Mouse (Mus musculus) E14TG2a.4 (cell line): ENCODE measurements at regions not wholly inside any gene's neighbourhood (a gene's known extent, or its start where the extent isn't known, plus 50 kb on each side); places are given as distances from the start of the nearest gene placed in this dataset.

ENCODE experiments used
- CTCF ChIP-seq: conservative IDR thresholded peaks from 2 replicates; pipeline ENCODE4 v1.5.1; 2014; ENCODE audit warnings: low read length
- NANOG ChIP-seq: IDR thresholded peaks from 2 replicates; pipeline ENCODE4 v1.6.1; 2014; ENCODE audit warnings: borderline replicate concordance, low read length, mixed read lengths

DNA sequence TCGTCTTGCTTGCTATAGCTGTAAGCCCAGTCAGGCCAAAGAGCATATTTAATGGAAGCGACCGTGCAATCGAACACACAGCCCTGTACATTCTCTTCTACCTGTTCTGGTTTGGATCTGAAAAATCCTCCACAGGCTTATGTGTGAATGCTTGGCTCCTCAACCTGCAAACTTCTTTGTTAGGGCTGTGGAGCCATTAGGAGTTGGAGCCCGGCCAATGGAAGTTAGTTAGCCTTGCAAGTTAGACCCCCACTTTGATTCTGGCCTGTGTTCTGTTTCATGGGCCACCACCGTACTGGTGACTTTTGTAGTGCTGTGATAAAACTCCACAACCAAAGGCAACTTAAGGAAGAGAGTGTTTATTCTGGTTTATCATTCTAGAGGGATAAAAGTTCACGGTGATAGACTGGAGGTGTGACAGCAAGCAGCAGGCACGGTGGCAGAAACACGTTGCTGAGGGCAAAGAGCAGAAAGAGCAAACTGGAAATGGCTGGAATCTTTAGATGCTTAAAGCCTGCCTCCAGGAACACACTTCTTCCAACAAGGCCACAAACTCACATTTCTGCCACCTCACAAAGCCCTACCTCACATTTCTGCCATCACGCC is 132.3 kb upstream of the Hes1 start:
- no peak for TF ChIP-seq CTCF
- TF ChIP-seq NANOG = no peak
